Mouse (Mus musculus): Measurements from ENCODE around the gene Terb2. TPM values are rescaled to one million over a fixed set of nuclear protein-coding genes. Genes with fewer than 3 reads are reported as not detected.
A peak's percentile ranks its signal among the peaks of the same experiment; 100 is the strongest.

Terb2 gene
- polyA plus RNA-seq, 1 experiment from 2014 or later: not detected

- WGBS (ENCODE audit: insufficient replicate concordance): 57% methylated on average over 6 of the region's 6 CpGs
- no peaks in the 10 kb centered on the region for H3K27me3 ChIP-seq (ENCODE audit: insufficient read depth, low read length)
- H3K4me3 ChIP-seq (ENCODE audit: low read depth, low read length): no peak overlapping the region
- H3K36me3 ChIP-seq (replicated peaks; ENCODE audit: insufficient read depth, low read length): peaks cover 10% of the 10 kb centered on the region; the same call in 1 of the 2 replicates
- TF ChIP-seq EP300 (IDR thresholded peaks at IDR 0.05; ENCODE audit: low read depth) (no peak), CTCF (IDR thresholded peaks at IDR 0.05; ENCODE audit: low read depth) (no peak)
- H3K9me3 ChIP-seq (ENCODE audit: low read length): no peaks in the 10 kb centered on the region
- DNase-seq (no peak), ATAC-seq (no peak)
- no peak overlapping the region for H3K9ac ChIP-seq (replicated peaks)
- no peak overlapping the region for H3K4me2 ChIP-seq (ENCODE audit: low read depth, low read length)
- H3K27ac ChIP-seq (ENCODE audit: low read depth): peak overlapping the region; percentile 46; the same call in 1 of the 2 replicates
- peaks cover 12% of the 10 kb centered on the region for H3K4me1 ChIP-seq (ENCODE audit: insufficient read depth)
These were observed 27.7 kb upstream of the Terb2 start for GRCm38 (mm10) chr2:122158362-122158802.

- DNase-seq: no peak
- ATAC-seq: no peak
- Histone ChIP-seq H3K9ac (replicated peaks) (no peak overlapping the region), H3K9me3 (ENCODE audit: low read length) (no peaks in the 10 kb centered on the region), H3K4me1 (ENCODE audit: insufficient read depth) (peaks cover 12% of the 10 kb centered on the region), H3K4me3 (ENCODE audit: low read depth, low read length) (no peak overlapping the region), H3K4me2 (ENCODE audit: low read depth, low read length) (no peak overlapping the region), H3K27ac (ENCODE audit: low read depth) (no peak overlapping the region), H3K36me3 (replicated peaks; ENCODE audit: insufficient read depth, low read length) (0 out of 2 replicates have a peak, but pooled peaks cover 3% of the 10 kb centered on the region), H3K27me3 (ENCODE audit: insufficient read depth, low read length) (no peaks in the 10 kb centered on the region)
- no peak for TF ChIP-seq EP300 (IDR thresholded peaks at IDR 0.05; ENCODE audit: low read depth)
- TF ChIP-seq CTCF (IDR thresholded peaks at IDR 0.05; ENCODE audit: low read depth): no peak
- WGBS (ENCODE audit: insufficient replicate concordance): 80% methylated on average over 6 of the region's 6 CpGs
These were observed 26.4 kb upstream of the Terb2 start for GRCm38 (mm10) chr2:122159667-122160066.

DNA sequence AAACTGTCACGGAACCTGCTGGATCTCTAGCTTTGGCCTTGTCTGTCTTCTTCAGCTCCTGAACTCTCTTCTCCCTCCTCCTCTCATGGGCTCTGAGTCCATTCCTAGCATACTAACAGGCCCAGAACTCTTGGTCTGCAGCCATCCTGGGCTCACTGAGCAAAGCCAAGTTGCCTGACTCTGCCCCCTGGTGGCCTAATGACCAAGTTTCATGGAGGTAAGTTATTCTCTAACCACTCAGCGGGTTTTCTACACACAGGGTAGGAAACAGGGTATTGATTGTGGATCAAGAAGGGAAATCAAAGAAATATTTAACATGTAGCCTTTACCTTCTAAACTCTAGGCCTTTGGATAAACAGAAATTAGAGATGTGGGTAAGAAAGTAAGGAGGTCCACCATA, 25.4 kb upstream of the Terb2 start, which contains the start of gene Trim69:
Gene Trim69 (plus strand): TSS at position 21 of the 400 bp plus-strand sequence.
- peak; percentile 94 for TF ChIP-seq CTCF (IDR thresholded peaks at IDR 0.05; ENCODE audit: low read depth)
- TF ChIP-seq EP300 (IDR thresholded peaks at IDR 0.05; ENCODE audit: low read depth): 0 out of 2 replicates have a peak, but pooled peaks have one; percentile 22
- no peak within 1 kb of the TSS for H3K9ac ChIP-seq (replicated peaks)
- peak; percentile 87 for DNase-seq
- H3K4me2 ChIP-seq (ENCODE audit: low read depth, low read length): no peak within 1 kb of the TSS
- no peaks in the 10 kb centered on the region for H3K27me3 ChIP-seq (ENCODE audit: insufficient read depth, low read length)
- peak; percentile 44 for ATAC-seq
- no peaks in the 10 kb centered on the region for H3K36me3 ChIP-seq (replicated peaks; ENCODE audit: insufficient read depth, low read length)
- 33% methylated on average over 2 of the region's 2 CpGs for WGBS (ENCODE audit: insufficient replicate concordance)
- no peaks in the 10 kb centered on the region for H3K9me3 ChIP-seq (ENCODE audit: low read length)
- H3K4me3 ChIP-seq (ENCODE audit: low read depth, low read length): no peak within 1 kb of the TSS
- H3K27ac ChIP-seq (ENCODE audit: low read depth): no peak within 1 kb of the TSS
- H3K4me1 ChIP-seq (ENCODE audit: insufficient read depth): peaks cover 4% of the 10 kb centered on the region; the same call in 1 of the 2 replicates

DNA sequence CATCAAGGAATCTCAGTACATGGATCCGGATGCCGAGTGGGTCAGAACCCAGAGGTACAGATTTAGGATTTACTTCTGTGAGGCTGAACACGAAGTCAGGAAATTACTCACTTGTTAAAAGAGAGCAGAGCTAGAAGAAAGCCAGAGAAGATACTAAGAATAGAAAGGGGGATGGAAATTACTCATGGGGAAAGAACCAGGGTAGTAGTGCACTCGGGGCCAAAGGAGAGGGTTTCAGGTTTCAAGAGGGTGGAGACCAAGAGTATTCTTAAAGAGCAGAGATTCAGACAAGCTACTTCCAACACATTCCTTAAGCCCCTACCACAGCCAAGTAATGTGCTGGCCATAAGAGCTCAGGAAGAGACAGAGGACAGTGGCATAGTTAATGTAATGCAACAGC, 24.5 kb upstream of the Terb2 start:
- Histone ChIP-seq H3K4me2 (ENCODE audit: low read depth, low read length) (no peak overlapping the region), H3K27me3 (ENCODE audit: insufficient read depth, low read length) (no peaks in the 10 kb centered on the region), H3K36me3 (replicated peaks; ENCODE audit: insufficient read depth, low read length) (no peaks in the 10 kb centered on the region), H3K9ac (replicated peaks) (no peak overlapping the region), H3K4me3 (ENCODE audit: low read depth, low read length) (no peak overlapping the region), H3K9me3 (ENCODE audit: low read length) (no peaks in the 10 kb centered on the region), H3K27ac (ENCODE audit: low read depth) (no peak overlapping the region), H3K4me1 (ENCODE audit: insufficient read depth) (0 out of 2 replicates have a peak, but pooled peaks cover 2% of the 10 kb centered on the region)
- ATAC-seq (no peak), DNase-seq (no peak)
- TF ChIP-seq CTCF (IDR thresholded peaks at IDR 0.05; ENCODE audit: low read depth): no peak
- TF ChIP-seq EP300 (IDR thresholded peaks at IDR 0.05; ENCODE audit: low read depth): no peak
- 42% methylated on average over 4 of the region's 4 CpGs for WGBS (ENCODE audit: insufficient replicate concordance)

DNA sequence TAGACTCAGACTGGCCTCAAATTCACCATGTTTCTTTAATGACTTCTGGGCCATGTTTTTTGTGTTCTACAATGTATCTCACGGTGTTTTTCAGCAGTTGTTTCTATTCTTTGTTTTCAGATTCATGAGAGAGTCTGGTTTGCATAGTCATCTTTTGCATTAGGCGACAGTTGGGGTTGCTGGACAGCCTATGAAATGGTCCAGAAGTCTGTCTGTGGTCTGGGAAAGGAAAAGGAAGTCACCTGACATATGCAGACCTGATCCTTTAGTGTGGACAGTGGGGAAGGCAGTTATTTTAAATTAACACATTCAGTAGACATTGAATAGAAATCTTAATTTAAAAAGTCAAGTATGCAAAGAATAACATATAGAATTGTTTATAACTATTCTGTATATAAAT, 23.5 kb upstream of the Terb2 start:
- H3K36me3 ChIP-seq (replicated peaks; ENCODE audit: insufficient read depth, low read length): no peaks in the 10 kb centered on the region
- 0 out of 2 replicates have a peak, but pooled peaks cover 1% of the 10 kb centered on the region for H3K4me1 ChIP-seq (ENCODE audit: insufficient read depth)
- H3K27ac ChIP-seq (ENCODE audit: low read depth): no peak overlapping the region
- no peak overlapping the region for H3K4me3 ChIP-seq (ENCODE audit: low read depth, low read length)
- H3K4me2 ChIP-seq (ENCODE audit: low read depth, low read length): no peak overlapping the region
- TF ChIP-seq EP300 (IDR thresholded peaks at IDR 0.05; ENCODE audit: low read depth): no peak
- TF ChIP-seq CTCF (IDR thresholded peaks at IDR 0.05; ENCODE audit: low read depth): no peak
- 60% methylated on average over 2 of the region's 2 CpGs for WGBS (ENCODE audit: insufficient replicate concordance)
- no peaks in the 10 kb centered on the region for H3K9me3 ChIP-seq (ENCODE audit: low read length)
- no peak for ATAC-seq
- no peak overlapping the region for H3K9ac ChIP-seq (replicated peaks)
- no peaks in the 10 kb centered on the region for H3K27me3 ChIP-seq (ENCODE audit: insufficient read depth, low read length)
- DNase-seq: no peak

- ATAC-seq: no peak
- DNase-seq: no peak
- Histone ChIP-seq H3K4me3 (ENCODE audit: low read depth, low read length) (no peak overlapping the region), H3K9ac (replicated peaks) (no peak overlapping the region), H3K4me1 (ENCODE audit: insufficient read depth) (no peaks in the 10 kb centered on the region), H3K27ac (ENCODE audit: low read depth) (0 out of 2 replicates have a peak overlapping the region, but pooled peaks have one; percentile 2), H3K4me2 (ENCODE audit: low read depth, low read length) (peak overlapping the region; percentile 1; the same call in 1 of the 2 replicates), H3K9me3 (ENCODE audit: low read length) (no peaks in the 10 kb centered on the region), H3K36me3 (replicated peaks; ENCODE audit: insufficient read depth, low read length) (no peaks in the 10 kb centered on the region), H3K27me3 (ENCODE audit: insufficient read depth, low read length) (no peaks in the 10 kb centered on the region)
- WGBS (ENCODE audit: insufficient replicate concordance): 60% methylated on average over 13 of the region's 13 CpGs
- TF ChIP-seq CTCF (IDR thresholded peaks at IDR 0.05; ENCODE audit: low read depth): no peak
- TF ChIP-seq EP300 (IDR thresholded peaks at IDR 0.05; ENCODE audit: low read depth): no peak
These were observed 22.5 kb upstream of the Terb2 start for GRCm38 (mm10) chr2:122163430-122164195.

Data from liver, postnatal 0 days (tissue).